Mouse (Mus musculus): ENCODE results near the gene Tifab. TPM values are rescaled to one million over a fixed set of nuclear protein-coding genes. Genes with fewer than 3 reads are reported as not detected.

Tifab gene
- polyA plus RNA-seq, 1 experiment, result 20.8 TPM

GRCm38 (mm10) chr13:56144021-56144420, 34.7 kb downstream of the Tifab start:
- Histone ChIP-seq H3K27ac (ENCODE audit: insufficient read depth, low read length) (no peak overlapping the region), H3K27me3 (ENCODE audit: control insufficient read depth, insufficient read depth, low read length) (no peaks in the 10 kb centered on the region), H3K4me3 (ENCODE audit: extremely low read depth, insufficient read depth, insufficient read length) (no peak overlapping the region), H3K36me3 (ENCODE audit: control insufficient read depth, insufficient read depth, low read length) (no peaks in the 10 kb centered on the region), H3K4me1 (ENCODE audit: control insufficient read depth, insufficient read depth, insufficient read length) (peaks cover 2% of the 10 kb centered on the region; the same call in 1 of the 2 replicates)
- WGBS, result 84% methylated on average over 2 of the region's 2 CpGs
- no peak for DNase-seq (ENCODE audit: low read depth in 1 of 2, low spot score in 2 of 2)
- TF ChIP-seq POLR2A (IDR thresholded peaks at IDR 0.05; ENCODE audit: low read depth, low read length) (no peak), CTCF (IDR thresholded peaks at IDR 0.05; ENCODE audit: extremely low read depth, insufficient read depth, insufficient read length, insufficient replicate concordance) (no peak)

- Histone ChIP-seq H3K27ac (ENCODE audit: insufficient read depth, low read length) (no peak overlapping the region), H3K27me3 (ENCODE audit: control insufficient read depth, insufficient read depth, low read length) (no peaks in the 10 kb centered on the region), H3K4me1 (ENCODE audit: control insufficient read depth, insufficient read depth, insufficient read length) (peaks cover 2% of the 10 kb centered on the region; the same call in 1 of the 2 replicates), H3K36me3 (ENCODE audit: control insufficient read depth, insufficient read depth, low read length) (no peaks in the 10 kb centered on the region), H3K4me3 (ENCODE audit: extremely low read depth, insufficient read depth, insufficient read length) (no peak overlapping the region)
- DNase-seq (ENCODE audit: low read depth in 1 of 2, low spot score in 2 of 2), result no peak
- no peak for TF ChIP-seq POLR2A (IDR thresholded peaks at IDR 0.05; ENCODE audit: low read depth, low read length)
- no peak for TF ChIP-seq CTCF (IDR thresholded peaks at IDR 0.05; ENCODE audit: extremely low read depth, insufficient read depth, insufficient read length, insufficient replicate concordance)
- 54% methylated on average over 7 of the region's 7 CpGs for WGBS
Observed at GRCm38 (mm10) chr13:56143151-56143513, 35.6 kb downstream of the Tifab start.

- no peak overlapping the region for H3K4me3 ChIP-seq (ENCODE audit: extremely low read depth, insufficient read depth, insufficient read length)
- 38% methylated on average over 11 of the region's 11 CpGs for WGBS
- no peak for DNase-seq (ENCODE audit: low read depth in 1 of 2, low spot score in 2 of 2)
Observed at GRCm38 (mm10) chr13:56142382-56143150, 36.1 kb downstream of the Tifab start.

DNA sequence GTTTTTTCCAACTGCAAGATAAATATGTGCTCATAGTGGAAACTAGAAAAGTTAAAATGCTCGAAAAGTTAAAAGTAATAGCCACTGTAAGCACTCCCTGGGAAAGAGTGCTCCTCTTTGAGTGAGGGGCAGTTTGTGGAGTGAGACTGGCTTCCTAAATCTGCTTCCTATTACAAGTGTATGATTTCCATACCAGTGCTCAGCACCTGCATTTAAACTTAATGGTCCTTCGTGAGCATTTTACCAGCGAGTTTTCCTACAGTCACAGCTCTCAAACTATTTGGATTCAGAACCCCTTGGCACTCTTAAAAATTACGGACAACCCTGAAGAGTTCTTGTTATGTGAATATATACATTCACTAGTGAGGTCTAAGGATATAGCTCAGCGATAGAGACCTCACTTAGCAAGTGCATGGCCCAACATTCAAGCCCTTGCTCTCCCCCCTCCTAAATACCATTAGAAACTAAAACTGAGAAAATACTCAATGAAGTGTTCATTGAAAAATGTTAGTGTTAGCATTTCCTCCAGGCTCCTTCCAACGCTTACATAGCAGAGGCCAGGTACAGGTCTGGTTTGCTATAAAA, 39.4 kb downstream of the Tifab start:
- H3K27me3 ChIP-seq (ENCODE audit: control insufficient read depth, insufficient read depth, low read length), result no peaks in the 10 kb centered on the region
- H3K4me3 ChIP-seq (ENCODE audit: extremely low read depth, insufficient read depth, insufficient read length), result no peak overlapping the region
- H3K4me1 ChIP-seq (ENCODE audit: control insufficient read depth, insufficient read depth, insufficient read length), result peaks cover 9% of the 10 kb centered on the region; the same call in 1 of the 2 replicates
- WGBS, result 53% methylated on average over 6 of the region's 6 CpGs
- TF ChIP-seq CTCF (IDR thresholded peaks at IDR 0.05; ENCODE audit: extremely low read depth, insufficient read depth, insufficient read length, insufficient replicate concordance), result no peak
- no peak for TF ChIP-seq POLR2A (IDR thresholded peaks at IDR 0.05; ENCODE audit: low read depth, low read length)
- H3K36me3 ChIP-seq (ENCODE audit: control insufficient read depth, insufficient read depth, low read length), result no peaks in the 10 kb centered on the region
- H3K27ac ChIP-seq (ENCODE audit: insufficient read depth, low read length), result no peak overlapping the region
- no peak for DNase-seq (ENCODE audit: low read depth in 1 of 2, low spot score in 2 of 2)

More at GRCm38 (mm10) chr13:56142382-56143150, 36.1 kb downstream of the Tifab start:
- TF ChIP-seq CTCF (IDR thresholded peaks at IDR 0.05; ENCODE audit: extremely low read depth, insufficient read depth, insufficient read length, insufficient replicate concordance) (no peak), POLR2A (IDR thresholded peaks at IDR 0.05; ENCODE audit: low read depth, low read length) (no peak)
- no peaks in the 10 kb centered on the region for H3K27me3 ChIP-seq (ENCODE audit: control insufficient read depth, insufficient read depth, low read length)
- H3K27ac ChIP-seq (ENCODE audit: insufficient read depth, low read length), result no peak overlapping the region
- peaks cover 2% of the 10 kb centered on the region; the same call in 1 of the 2 replicates for H3K4me1 ChIP-seq (ENCODE audit: control insufficient read depth, insufficient read depth, insufficient read length)
- H3K36me3 ChIP-seq (ENCODE audit: control insufficient read depth, insufficient read depth, low read length), result no peaks in the 10 kb centered on the region

GRCm38 (mm10) chr13:56136200-56136599, 42.5 kb downstream of the Tifab start, which contains the start of gene H2afy:
TSS of gene H2afy (minus strand) at chr13:56136361.
- 84% methylated on average over 2 of the region's 2 CpGs for WGBS
- TF ChIP-seq CTCF (IDR thresholded peaks at IDR 0.05; ENCODE audit: extremely low read depth, insufficient read depth, insufficient read length, insufficient replicate concordance), result no peak
- H3K36me3 ChIP-seq (ENCODE audit: control insufficient read depth, insufficient read depth, low read length), result no peaks in the 10 kb centered on the region
- H3K27me3 ChIP-seq (ENCODE audit: control insufficient read depth, insufficient read depth, low read length), result no peaks in the 10 kb centered on the region
- peak within 1 kb of the TSS; percentile 80 for H3K4me3 ChIP-seq (ENCODE audit: extremely low read depth, insufficient read depth, insufficient read length)
- no peak for DNase-seq (ENCODE audit: low read depth in 1 of 2, low spot score in 2 of 2)
- peaks cover 27% of the 10 kb centered on the region; the same call in 1 of the 2 replicates for H3K4me1 ChIP-seq (ENCODE audit: control insufficient read depth, insufficient read depth, insufficient read length)
- H3K27ac ChIP-seq (ENCODE audit: insufficient read depth, low read length), result peak within 1 kb of the TSS; percentile 83

DNA sequence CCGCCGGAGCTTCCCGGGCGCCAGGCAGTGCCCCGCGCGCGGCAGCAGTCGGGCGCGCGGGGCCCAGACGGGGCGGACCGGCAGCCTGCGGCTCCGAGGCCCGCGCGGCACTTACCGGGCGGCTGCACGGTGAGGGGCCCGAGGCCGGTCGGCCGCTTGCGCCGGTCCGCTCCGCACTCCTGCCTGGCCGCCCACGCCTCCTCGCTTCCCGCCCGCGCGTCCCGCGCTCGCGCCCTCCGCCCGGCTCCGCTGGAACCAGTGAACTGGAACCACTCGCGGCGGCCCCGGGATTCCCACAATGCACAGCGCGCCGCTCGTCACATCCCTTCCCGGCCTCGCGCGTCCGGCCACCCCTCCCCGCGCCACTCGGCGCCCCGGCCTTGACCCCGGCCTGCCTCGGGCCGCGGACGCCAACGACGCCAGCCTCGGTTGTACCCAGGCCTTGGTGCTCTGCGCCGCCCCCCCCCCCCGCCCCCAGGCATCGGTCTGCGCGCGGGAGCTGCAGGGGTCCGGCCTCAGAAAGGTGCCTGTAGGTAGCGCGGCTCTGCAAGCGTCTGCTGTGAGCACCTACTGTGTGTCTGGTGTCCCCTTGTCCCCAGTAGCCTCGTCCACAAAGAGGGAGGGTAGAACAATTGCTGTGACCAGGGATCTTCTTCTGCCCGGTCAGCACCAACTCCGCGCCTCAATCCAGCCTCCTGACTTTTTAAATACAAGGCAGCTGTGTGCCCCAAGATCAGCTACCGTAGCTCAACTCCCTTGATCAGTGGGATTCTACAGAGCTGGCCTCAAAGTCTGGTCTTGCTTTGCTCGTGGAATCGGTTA, 43.2 kb downstream of the Tifab start:
- DNase-seq (ENCODE audit: low read depth in 1 of 2, low spot score in 2 of 2), result peak in 1 of 2 experiments; percentile 82
- Histone ChIP-seq H3K4me1 (ENCODE audit: control insufficient read depth, insufficient read depth, insufficient read length) (peaks cover 27% of the 10 kb centered on the region; the same call in 1 of the 2 replicates), H3K27me3 (ENCODE audit: control insufficient read depth, insufficient read depth, low read length) (no peaks in the 10 kb centered on the region), H3K36me3 (ENCODE audit: control insufficient read depth, insufficient read depth, low read length) (no peaks in the 10 kb centered on the region), H3K4me3 (ENCODE audit: extremely low read depth, insufficient read depth, insufficient read length) (peak overlapping the region; percentile 80), H3K27ac (ENCODE audit: insufficient read depth, low read length) (peak overlapping the region; percentile 83)
- TF ChIP-seq CTCF (IDR thresholded peaks at IDR 0.05; ENCODE audit: extremely low read depth, insufficient read depth, insufficient read length, insufficient replicate concordance) (no peak), POLR2A (IDR thresholded peaks at IDR 0.05; ENCODE audit: low read depth, low read length) (peak; percentile 66)
- 2% methylated on average over 57 of the region's 89 CpGs for WGBS

Data from spleen, adult 2 months (tissue).